Mouse (Mus musculus) E14TG2a.4 (cell line): ENCODE measurements around the gene Ifngr1.

Experiments used
- CTCF ChIP-seq: conservative IDR thresholded peaks from 2 replicates; pipeline ENCODE4 v1.5.1; 2014; ENCODE audit warnings: low read length
- NANOG ChIP-seq: IDR thresholded peaks from 2 replicates; pipeline ENCODE4 v1.6.1; 2014; ENCODE audit warnings: borderline replicate concordance, low read length, mixed read lengths
- POU5F1 ChIP-seq: IDR thresholded peaks from 2 replicates; pipeline ENCODE4 v1.6.1; 2014; ENCODE audit warnings: low read length, borderline replicate concordance

GRCm38 (mm10) chr10:19551585-19551984 is 40.2 kb upstream of the Ifngr1 start:
- TF ChIP-seq CTCF = no peak
- no peak for TF ChIP-seq POU5F1
- TF ChIP-seq NANOG = no peak
